Mouse (Mus musculus) heart, adult 11 months (tissue): ENCODE measurements at regions not wholly inside any gene's neighbourhood (a gene's known extent, or its start where the extent isn't known, plus 50 kb on each side); places are given as distances from the start of the nearest gene placed in this dataset.
"Not testable (repeated sequence)": the region's sequence is repeated elsewhere in the genome, so short reads cannot be mapped to it uniquely, and the experiment has no call there.

ENCODE experiments used
- DNase-seq: peaks from one replicate; pipeline ENCODE4 v3.0.0; 2022

DNA sequence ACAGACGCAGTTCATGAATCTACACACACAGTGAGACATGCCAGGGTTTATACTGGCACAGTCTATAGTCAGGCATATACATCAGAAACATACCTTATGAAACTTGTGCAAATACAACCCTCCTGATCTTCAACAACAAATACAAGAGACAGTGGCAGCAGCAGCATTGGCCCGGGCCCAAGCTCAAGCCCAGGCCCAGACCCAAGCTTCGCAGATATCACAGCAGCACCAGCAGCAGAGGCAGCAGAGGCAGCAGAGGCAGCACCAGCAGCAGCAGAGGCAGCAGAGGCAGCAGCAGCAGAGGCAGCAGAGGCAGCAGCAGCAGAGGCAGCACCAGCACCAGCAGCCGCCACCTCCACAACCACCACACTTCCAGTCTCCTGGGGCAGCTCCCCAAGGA lies 80.0 kb downstream of the Samd9l start:
- DNase-seq, result peak; percentile 64

DNA sequence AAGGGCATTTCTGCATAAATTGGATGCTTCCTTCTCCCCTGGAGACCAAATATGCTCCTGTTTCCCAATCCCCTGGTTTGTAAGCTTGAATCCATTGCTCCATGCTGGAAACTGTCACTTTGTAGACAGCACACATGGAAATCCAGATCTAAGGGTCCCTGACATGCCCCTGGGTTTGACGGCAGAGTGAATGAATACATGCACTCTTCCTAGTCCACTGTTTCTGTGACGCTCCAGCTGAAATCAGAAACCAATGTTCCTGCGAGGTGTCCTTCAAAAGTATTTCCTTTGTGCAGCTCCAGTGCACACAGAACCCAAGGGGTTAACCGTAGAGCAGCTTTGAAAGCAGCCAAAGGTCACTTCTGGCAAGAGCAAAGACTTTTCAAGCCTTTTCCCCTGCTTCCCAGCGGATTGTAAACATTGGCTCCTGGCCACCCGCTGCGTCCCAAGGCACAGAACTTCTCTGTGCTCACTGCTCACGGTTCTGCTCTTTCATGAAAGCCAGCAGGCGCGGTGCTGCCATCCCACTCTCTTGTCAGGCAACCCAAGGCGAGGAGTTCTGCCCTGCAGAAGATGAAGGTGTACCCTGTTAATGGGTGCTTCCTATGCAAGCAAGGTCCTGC lies 91.7 kb downstream of the Samd9l start:
- peak; percentile 83 for DNase-seq

DNA sequence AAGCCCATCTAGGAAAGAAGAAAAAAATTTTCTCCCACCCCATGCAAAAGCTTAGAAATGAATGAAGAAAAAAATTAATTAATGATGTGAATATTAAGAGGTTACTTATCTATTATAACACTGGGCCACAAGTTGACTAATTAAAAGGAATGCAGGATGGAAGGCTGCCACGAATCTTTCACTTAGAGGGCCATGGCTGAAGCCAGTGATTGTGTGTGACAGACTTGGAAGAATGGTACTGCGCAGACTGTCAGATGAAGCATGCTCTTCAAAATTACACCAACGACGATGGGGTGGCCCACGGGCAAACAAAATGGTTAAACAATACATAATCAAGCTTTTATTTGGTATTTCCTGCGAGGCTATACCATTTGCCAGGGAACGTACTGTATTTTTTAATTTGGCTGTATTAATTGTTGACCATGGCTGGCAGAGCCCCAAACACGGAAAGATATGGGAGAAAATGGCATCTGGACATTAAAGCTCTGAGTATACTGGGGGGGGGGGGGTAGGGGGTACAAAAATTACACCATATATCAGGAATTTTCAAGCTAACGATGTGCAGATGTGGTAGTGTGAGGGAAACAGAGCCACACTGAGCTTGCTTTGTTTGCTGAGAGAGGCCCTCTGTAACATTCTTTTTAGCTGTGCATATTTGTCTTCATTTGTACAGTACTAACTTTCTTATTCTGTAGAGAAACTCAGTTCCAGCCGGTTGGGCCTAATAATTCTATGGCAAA lies 94.3 kb downstream of the Samd9l start:
- DNase-seq, result peak; percentile 54

DNA sequence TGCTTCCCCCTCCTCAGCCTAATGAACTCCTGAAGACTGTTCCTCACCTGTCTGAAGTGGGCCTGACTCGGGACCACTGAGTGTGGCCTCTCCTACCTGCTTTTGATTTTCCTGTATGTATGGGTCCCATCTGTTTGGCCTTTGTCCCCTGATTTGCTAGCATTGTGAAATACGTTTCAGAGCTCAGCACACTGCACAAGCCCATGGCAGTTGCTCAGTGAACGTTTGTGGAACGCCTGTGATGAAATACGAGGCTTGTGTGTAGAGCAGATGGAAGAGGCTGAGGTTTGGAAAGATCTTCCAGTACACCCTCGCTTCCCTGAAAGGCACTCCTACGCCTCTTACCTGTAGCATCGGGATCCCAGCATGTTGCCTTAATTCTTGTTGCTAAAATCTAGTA lies 106.1 kb downstream of the Samd9l start:
- not testable (repeated sequence) for DNase-seq

DNA sequence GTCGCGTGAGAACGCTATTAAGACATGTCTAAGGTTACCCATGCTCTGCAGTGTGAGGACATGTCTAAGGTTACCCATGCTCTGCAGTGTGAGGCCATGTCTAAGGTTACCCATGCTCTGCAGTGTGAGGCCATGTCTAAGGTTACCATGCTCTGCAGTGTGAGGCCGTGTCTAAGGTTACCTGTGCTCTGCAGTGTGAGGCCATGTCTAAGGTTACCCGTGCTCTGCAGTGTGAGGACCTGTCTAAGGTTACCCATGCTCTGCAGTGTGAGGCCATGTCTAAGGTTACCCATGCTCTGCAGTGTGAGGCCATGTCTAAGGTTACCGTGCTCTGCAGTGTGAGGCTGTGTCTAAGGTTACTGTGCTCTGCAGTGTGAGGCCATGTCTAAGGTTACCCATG lies 107.4 kb downstream of the Samd9l start:
- DNase-seq, result not testable (repeated sequence)

DNA sequence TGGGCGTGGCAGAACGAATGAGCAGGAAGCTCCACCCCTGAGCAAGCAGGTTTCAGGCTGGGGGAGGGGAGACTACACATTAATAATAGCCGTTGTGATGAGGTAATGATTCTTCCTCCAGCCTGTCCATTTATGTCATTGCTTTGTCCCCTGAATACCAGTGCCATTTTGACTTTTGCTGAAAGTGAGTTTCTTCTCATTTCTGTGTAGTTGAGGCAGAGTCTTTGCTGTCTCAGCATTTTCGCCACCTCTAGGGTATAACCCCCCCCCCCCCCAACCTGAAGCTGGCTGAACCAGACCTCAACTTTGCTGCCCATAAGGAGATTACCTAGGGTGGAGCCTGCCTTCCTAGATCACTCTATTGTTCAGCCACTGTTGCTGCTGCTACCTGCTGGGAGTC lies 130.6 kb downstream of the Samd9l start:
- DNase-seq, result not testable (repeated sequence)

DNA sequence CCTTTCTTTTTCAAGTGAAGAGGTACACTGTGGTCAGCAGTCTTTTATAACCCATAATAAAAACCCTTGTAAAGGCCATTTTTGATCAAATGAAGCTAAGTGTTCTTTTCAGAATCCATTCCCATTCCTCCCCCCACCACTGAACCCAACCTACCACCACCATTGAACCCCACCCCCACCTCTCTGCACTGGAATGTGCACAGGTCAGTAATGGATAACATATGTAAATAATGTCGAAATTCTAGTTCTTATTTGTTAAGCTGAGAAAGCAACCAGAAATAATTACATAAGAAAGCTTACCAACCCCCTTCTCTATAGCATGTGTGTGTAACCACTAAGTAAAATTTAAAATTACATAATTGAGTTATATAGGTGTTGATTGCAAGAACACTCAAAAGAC lies 133.9 kb downstream of the Samd9l start:
- not testable (repeated sequence) for DNase-seq
